Comparison of ENCODE assay signal across 11 mouse cellular contexts in the genomic region with DNA sequence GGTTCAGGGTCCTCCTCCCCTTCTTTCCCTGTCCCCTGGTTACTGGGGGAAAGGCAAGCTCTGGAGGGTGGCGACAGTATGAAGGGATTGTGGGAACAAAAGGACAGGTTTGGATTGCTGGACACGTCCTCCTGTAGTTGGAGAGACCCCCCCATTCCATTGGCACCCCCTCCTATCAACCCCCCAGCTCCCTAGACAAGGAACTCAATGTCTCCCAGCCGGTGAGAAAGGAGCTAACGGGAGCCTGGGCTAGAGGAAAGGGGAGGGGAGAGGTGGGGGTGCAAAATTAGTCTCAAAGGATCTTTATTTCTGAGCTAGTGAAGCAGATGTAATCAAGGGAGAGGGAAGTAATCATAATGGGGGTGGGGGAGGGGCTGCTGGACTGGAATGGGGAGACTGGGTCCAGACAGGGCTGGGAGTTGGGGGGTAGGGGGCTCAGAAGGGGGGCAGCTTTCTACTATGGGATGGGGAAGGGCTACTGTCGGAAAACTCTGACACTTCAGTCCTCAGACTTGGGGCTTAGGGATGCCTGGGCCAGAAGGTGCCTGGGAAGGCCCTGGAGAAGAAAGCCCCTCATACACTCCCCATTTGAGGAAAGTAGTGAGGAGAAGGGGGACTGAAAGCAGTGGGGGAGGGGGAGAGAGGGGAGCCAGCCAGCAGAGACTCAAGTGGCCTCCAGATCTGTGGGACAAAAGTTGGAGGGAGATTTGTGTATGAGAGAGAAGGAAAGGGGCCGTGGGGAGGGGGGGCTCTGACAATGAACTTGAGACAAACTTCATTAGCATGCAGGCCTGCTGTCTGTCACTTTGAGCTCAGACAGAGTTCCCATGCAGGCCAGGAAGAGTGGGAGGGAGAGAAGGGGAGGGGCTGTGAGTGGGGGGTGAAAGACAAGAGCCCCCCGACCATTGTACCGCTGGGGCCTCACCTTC. TPM values are rescaled to one million over a fixed set of nuclear protein-coding genes. Genes with fewer than 3 reads are reported as not detected.
DNase-seq lines count a peak whose midpoint lies in the region; ATAC-seq lines count a peak whose summit lies in the region.
"Had no signal": no experiment of that assay in that cellular context is flagged by ENCODE, and none has a peak within 500 bp of the region (broad histone marks: within the 10 kb centered on the region; RNA-seq: fewer than 3 reads in every experiment).

No protein-coding gene starts in this region.

- 1% methylated on average over 8 of the region's 8 CpGs for WGBS in forebrain, embryonic 16.5 days
- WGBS in midbrain, embryonic 15.5 days: 4% methylated on average over 8 of the region's 8 CpGs

- ATAC-seq in forebrain, embryonic 16.5 days: peak; percentile 67
- ATAC-seq in midbrain, embryonic 15.5 days (replicated peaks): peak; percentile 64

- H3K27ac ChIP-seq in forebrain, embryonic 16.5 days (ENCODE audit: low read length): peak overlapping the region; percentile 100
- H3K27ac ChIP-seq in midbrain, embryonic 15.5 days: peak overlapping the region; percentile 85
- H3K27ac ChIP-seq: heart, embryonic 10.5 days had no signal

- peak overlapping the region; percentile 74 for H3K4me3 ChIP-seq in forebrain, embryonic 16.5 days (replicated peaks; ENCODE audit: low read length)
- peak overlapping the region; percentile 42 for H3K4me3 ChIP-seq in midbrain, embryonic 15.5 days
- H3K4me3 ChIP-seq: heart, embryonic 10.5 days had no signal

- H3K36me3 ChIP-seq in forebrain, embryonic 16.5 days (ENCODE audit: control insufficient read depth, insufficient read depth): no peaks in the 10 kb centered on the region
- H3K36me3 ChIP-seq in midbrain, embryonic 15.5 days (replicated peaks): no peaks in the 10 kb centered on the region
- H3K36me3 ChIP-seq: heart, embryonic 10.5 days had no signal

- H3K4me2 ChIP-seq in forebrain, embryonic 16.5 days (ENCODE audit: low read length): peak overlapping the region; percentile 67
- peak overlapping the region; percentile 63 for H3K4me2 ChIP-seq in midbrain, embryonic 15.5 days

- H3K27me3 ChIP-seq in forebrain, embryonic 16.5 days (replicated peaks; ENCODE audit: control insufficient read depth, insufficient read depth, low read length): no peaks in the 10 kb centered on the region
- H3K27me3 ChIP-seq in midbrain, embryonic 15.5 days (replicated peaks): peaks cover 48% of the 10 kb centered on the region

- no peaks in the 10 kb centered on the region for H3K9me3 ChIP-seq in forebrain, embryonic 16.5 days (ENCODE audit: control insufficient read depth, low read length)
- H3K9me3 ChIP-seq in midbrain, embryonic 15.5 days: no peaks in the 10 kb centered on the region
- H3K9me3 ChIP-seq: heart, embryonic 10.5 days had no signal

- DNase-seq in embryo, embryonic 11 days: peak; percentile 69
- no peak for DNase-seq in embryo, embryonic 9.5 days (ENCODE audit: extremely low spot score)
- peak; percentile 51 to 59 for DNase-seq in cerebellum, postnatal 10 days
- DNase-seq in adrenal gland, adult (ENCODE audit: inconsistent age in 2 of 2, low spot score in 1 of 2): no peak
- no peak for DNase-seq in heart, adult 9 months (ENCODE audit: low spot score in 2 of 2)
- no peak for DNase-seq in MN1 (ENCODE audit: low spot score)
- DNase-seq: kidney, adult 18-20 months; lung, postnatal 10 days had no signal

- H3K9ac ChIP-seq in forebrain, embryonic 16.5 days (replicated peaks; ENCODE audit: low read depth, low read length): peak overlapping the region; percentile 100
- 0 out of 2 replicates have a peak overlapping the region, but pooled peaks have one; percentile 46 for H3K9ac ChIP-seq in midbrain, embryonic 15.5 days

- H3K4me1 ChIP-seq in forebrain, embryonic 16.5 days (replicated peaks; ENCODE audit: control insufficient read depth, insufficient read depth, low read length): peaks cover 55% of the 10 kb centered on the region
- H3K4me1 ChIP-seq in midbrain, embryonic 15.5 days: peaks cover 60% of the 10 kb centered on the region

RNA-seq across cellular contexts. Expression of gene Rhbg, which starts 48.7 kb away (rescaled TPM):
- polyA plus RNA-seq in forebrain, embryonic 16.5 days (2015; fragmentation: Nextera tagmentation; extraction: Ambion mirVana): not detected in 2 replicates
- 0.14 TPM in 2 replicates for polyA plus RNA-seq in midbrain, embryonic 15.5 days (2015; fragmentation: Nextera tagmentation; extraction: Ambion mirVana)

Comparison
In these comparisons a context has a peak if more than half of its experiments do, and no peak if none do; other contexts are left out.
1. DNase-seq: peak in embryo, embryonic 11 days (single experiment) and cerebellum, postnatal 10 days (2 of 2); none in embryo, embryonic 9.5 days (single experiment), adrenal gland, adult (0 of 2), heart, adult 9 months (0 of 2) and MN1 (single experiment).